Mouse (Mus musculus): ENCODE measurements around the gene Zc3h12b.

GRCm38 (mm10) chrX:95950776-95951175 lies 239.3 kb downstream of the Zc3h12b start:
- TF ChIP-seq POLR2A (IDR thresholded peaks at IDR 0.05; ENCODE audit: insufficient read depth, low read length) (no peak), CTCF (IDR thresholded peaks at IDR 0.05; ENCODE audit: low read depth, low read length) (no peak), EP300 (IDR thresholded peaks at IDR 0.05; ENCODE audit: insufficient read depth, low read depth, low read length) (no peak)

All from ES-Bruce4 (cell line).